Mouse (Mus musculus) heart, postnatal 0 days (tissue): ENCODE measurements around the gene Spata21.

Experiments used
- CTCF ChIP-seq: IDR thresholded peaks from 2 replicates; pipeline ENCODE4 v1.5.1; 2016; ENCODE audit warnings: antibody characterized with exemption, control low read depth, low read depth
- EP300 ChIP-seq: IDR thresholded peaks from 2 replicates; pipeline ENCODE4 v1.6.1; 2016; ENCODE audit warnings: antibody characterized with exemption, low read depth

DNA sequence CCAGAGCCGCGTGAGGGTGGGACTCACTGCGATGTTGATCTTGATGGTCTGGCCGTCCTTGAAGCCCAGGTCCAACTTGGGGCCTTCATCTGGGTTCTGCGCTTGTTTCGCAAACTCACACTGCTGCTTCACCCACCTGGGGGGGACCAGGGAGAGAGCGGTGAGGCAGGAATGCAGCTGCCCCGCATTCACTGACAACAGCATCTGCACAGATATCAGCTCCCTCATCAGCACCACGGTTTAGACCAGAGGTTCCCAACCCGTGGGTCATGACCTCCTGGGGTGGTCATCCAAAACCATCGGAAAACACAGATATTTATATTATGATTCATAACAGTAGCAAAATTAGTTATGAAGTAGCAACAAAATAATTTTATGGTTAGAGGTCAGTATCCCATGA lies 15.6 kb upstream of the Spata21 start:
- TF ChIP-seq CTCF (no peak), EP300 (no peak)
